Mouse (Mus musculus) megakaryocyte-erythroid progenitor cell, adult 5-6 weeks (primary cell): ENCODE measurements around the gene Ank3. TPM values are rescaled to one million over a fixed set of nuclear protein-coding genes. Genes with fewer than 3 reads are reported as not detected.
A peak's percentile ranks its signal among the peaks of the same experiment; 100 is the strongest.
"Not testable (repeated sequence)": the region's sequence is repeated elsewhere in the genome, so short reads cannot be mapped to it uniquely, and the experiment has no call there.

Experiments
- ATAC-seq: replicated peaks from 2 replicates; pipeline ENCODE4 v1.8.0; 2016; ENCODE audit warnings: mild to moderate bottlenecking, inconsistent platforms; ENCODE audit not compliant: severe bottlenecking, poor library complexity, low FRiP score, low TSS enrichment
- total RNA-seq, 2 experiments: library from RNA; stranded (forward) in 1 of 2; stranded (reverse) in 1 of 2; fragments of 200-1000, 215-1000 nt in 1 of 2; fragments of >200 nt in 1 of 2; fragmentation: Nextera tagmentation in 1 of 2; gene quantifications; 2 replicates each; pipeline ENCODE4 v1.2.3; 2014 to 2017

Ank3 gene
- total RNA-seq, 2 experiments from 2014 or later: 0.09 TPM; not detected in 1

DNA sequence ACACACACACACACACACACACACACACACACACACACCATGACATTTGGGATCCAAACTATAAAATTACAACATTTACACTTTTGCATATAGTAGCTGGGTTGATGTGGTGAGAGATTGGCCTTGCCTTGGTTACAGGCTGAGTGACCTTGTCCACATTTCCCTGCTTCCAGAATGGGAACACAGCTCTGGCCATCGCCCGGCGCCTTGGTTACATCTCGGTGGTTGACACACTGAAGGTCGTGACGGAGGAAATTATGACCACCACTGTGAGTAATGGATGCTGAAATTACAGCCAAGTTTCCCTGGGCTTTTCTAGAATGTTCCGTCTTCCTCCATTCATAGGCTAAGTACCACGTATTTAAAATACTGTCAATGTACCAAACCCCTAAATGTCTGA is 500.2 kb downstream of the Ank3 start:
- no peak for ATAC-seq

DNA sequence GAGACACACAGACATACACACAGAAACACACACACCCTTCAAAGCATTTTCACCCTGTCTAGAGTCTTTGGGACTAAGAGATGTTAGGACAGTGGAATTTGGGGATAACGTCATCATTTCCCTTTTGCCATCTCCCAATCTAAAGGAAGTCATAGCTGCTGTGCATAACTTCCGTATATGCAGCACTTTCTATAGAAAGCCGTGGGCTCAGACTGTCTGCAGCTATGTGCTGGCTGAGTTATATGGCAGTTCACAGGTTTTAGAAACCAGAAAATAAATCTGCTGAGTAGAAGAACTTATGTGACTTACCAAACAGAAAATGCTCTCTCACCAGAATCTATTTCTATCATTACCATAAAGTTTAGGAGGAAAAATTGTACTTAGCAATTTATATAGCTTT is 501.2 kb downstream of the Ank3 start:
- no peak for ATAC-seq

DNA sequence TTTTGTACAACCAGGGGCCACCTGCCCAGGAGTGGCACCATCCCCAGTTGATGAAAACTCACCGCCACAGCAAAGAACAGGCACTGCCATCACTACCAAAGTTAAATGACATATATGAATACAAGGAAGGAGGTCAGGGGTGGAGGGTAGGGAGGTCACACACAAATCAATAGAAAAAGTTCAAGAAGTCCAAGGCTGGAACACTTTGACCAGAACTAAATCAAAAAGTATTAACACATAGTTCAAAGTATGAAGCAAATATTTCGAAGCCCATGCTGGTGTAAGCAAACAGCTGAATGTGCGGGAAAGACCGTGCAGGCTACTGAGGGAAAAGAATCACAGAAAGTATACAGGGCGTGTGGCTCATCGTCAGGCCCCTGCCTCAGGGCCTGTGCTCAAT is 503.5 kb downstream of the Ank3 start:
- ATAC-seq: no peak

DNA sequence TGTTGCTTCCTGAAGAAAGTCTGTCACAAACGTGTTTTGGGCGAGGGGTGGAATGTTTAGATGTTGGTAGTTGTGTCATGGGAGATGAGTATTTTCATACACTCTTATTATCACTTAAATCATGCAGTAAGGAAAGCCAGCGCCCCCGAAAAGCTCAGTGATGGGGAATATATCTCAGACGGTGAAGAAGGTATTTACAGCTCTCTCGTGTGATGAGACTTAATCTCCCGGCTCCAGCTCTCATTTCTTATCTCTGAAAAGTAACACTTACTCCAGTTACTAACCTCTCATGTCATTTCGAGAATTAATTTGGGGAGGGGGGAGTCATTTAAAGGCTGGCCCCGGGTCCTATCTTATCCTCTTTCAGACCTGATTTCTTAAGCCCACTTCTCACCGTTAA is 505.7 kb downstream of the Ank3 start:
- no peak for ATAC-seq

DNA sequence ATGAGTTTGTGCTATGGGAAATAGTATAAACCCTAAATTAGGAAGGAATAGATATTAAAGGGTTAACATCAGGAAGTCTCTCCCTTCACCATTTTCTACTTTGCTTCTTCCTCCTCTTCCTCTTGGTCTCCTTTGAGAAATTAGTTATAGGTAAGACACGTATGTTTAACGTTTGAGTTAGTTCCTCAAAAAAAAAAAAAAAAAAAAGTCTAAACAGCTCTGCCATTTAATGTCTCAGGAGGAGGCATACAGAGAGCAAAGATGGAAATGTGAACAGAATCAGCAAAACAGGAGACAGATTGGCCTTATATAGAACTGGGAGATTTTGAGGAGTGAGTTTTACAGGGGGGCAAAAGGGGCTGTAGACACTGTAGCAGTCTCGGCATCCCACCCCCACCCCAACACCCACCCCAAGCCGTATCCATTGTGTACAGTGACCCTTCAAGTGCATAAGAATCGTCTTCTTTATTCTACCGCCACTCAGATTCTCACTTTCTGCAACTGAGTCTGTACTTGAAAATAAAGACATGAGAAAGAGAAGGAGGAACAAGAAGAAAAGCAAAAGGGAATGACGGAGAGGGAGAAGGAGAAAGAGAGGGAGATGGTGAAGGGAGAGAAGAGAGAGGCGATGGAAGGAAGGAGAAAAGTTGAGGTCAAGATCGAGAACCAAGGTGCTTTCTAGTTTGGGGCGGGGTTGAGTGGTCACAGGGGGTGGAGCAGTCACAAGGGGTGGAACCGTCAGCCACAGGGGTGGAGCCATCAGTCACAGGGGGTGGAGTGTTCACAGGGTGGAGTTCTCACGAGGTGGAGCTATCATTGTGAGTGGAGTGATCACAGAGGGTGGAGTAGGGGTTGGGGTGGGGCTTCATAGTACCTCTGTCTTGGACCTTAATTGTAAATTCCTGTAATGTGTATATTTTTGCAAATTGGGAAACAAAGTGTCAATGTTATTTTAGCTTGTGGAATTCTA is 509.5 kb downstream of the Ank3 start:
- ATAC-seq: peak; percentile 94

DNA sequence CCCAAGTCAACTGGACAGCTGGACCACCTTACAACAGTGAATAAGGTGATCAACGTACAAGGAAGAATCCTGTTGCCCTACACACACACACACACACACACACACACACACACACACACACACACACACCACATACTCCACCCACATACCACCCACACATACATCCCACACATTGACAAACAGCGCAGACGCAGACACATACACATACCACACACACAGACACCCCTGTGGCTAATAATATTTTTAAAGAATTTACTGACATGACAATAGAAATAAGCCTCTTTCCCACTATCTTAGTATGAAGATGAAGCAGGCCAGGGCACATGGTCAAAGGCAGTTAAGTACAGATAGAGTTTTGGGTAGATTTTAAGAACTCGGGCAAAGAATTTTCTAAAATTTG is 511.3 kb downstream of the Ank3 start:
- ATAC-seq: no peak; the same call in 1 of the 2 replicates

DNA sequence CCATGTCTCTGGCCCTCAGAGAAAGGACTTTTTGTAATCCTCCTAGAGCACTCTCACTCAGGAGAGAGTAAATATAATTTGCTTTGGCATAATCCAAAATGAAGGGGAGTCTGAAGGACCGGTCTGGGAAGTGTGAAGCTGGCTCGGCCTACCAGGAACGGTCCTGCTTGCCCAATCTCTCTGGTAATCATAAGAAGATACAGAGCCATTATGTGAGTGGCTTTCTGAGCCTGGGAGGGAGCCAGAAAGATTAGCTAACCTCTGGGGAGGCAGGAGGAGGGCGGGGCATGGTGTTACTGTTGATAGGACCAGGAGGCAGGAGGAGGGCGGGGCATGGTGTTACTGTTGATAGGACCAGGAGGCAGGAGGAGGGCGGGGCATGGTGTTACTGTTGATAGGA is 511.7 kb downstream of the Ank3 start:
- ATAC-seq: peak; percentile 95

DNA sequence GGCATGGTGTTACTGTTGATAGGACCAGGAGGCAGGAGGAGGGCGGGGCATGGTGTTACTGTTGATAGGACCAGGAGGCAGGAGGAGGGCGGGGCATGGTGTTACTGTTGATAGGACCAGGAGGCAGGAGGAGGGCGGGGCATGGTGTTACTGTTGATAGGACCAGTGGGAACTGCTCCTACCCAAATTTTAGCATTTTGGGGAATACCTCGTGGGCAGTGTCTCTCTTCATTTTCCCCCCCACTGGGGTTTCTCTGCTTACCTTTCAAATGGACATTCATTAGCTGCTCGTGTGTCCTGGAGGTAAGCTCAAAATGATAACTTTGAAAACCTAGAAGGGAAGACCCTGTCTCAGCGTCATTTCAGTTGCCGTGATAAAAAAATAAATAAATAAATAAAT is 512.2 kb downstream of the Ank3 start:
- not testable (repeated sequence) for ATAC-seq

DNA sequence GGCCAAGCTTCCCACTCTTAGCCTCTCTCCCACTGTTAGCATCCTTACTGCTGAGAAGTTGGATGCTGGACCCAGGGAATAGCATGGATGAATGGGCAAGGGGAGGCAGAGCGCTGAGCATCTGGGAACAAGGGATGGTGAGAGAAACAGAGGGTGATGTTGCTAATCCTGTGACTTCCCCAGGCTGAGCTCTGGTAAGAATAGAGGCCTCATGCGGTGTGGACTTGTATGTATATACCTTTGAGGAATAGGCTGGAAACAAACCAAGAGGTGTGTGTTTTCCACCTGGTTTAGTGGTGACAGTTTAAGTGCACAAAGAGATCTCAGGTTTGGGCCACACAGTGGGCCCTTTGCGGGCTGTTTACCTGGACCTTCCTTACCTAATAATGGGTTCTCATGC is 517.0 kb downstream of the Ank3 start:
- ATAC-seq: no peak

DNA sequence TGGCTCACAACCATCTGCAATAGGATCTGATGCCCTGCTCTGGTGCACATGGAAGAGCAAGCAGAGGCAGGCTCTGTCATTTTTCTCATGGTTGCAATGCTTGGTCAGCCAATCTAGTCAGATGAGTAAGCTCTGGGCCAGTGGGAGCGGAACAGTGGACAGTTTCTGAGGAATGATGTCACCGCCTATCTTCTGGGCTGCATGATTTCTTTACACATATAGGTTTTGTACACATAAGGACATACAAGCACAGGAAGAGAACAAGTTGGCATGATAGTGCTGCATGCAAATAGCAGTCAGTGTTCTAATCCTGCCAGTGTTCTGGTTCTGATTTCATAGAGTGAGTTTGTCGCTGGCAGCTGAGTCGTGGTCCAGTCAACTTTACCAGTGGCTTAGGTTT is 517.6 kb downstream of the Ank3 start:
- ATAC-seq: no peak

DNA sequence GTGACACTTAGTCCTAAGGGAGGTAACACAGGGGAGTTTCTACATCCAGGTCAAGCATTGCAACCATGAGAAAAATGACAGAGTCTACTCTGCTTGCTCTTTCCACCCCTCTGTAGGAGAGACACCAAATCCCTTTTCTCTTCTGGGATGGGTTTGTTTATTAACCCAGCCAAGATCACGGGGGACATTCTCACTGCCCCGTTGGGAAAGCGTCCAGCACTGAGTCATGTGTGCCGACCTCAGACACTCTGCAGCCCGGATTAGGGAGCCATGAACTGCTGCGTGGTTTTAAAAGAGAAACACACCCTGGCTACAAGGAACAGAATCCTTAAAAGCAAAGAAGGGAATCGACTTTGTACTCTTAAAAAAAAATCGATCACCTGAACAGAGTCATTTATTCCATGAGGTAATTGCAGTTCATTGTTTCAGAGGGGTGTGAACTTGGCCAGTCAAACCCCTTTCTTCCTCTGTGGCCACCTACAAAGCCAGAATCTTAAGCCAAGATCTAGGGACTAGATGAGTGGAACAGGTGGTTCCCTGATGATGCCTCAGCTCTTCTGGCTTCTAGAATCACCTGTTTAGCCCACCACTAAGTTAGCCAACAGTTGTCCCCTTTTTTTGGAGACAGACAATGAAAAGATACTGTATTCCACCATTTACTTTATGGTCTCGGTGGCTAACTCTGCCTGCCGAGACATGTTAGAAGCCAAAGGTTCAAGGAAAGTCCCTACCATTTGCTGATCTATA is 518.3 kb downstream of the Ank3 start:
- no peak for ATAC-seq

DNA sequence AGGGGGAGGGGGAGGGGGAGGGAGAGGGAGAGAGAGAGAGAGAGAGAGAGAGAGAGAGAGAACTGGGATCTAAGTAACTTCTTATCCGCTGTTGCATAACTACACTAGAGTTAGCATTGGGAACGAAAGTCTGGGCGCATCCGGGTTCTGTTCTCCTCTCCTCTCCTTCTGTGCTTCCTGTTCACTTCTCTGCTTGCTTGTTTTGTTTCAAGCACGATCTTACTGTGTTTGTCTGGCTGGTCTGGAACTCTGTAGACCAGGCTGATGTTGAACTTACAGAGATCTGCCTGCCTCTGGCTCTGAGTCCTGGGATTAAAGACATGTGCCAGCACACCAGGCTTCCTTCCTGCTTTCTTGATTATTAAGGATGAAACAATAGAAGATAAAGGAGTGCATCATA is 519.1 kb downstream of the Ank3 start:
- no peak for ATAC-seq

DNA sequence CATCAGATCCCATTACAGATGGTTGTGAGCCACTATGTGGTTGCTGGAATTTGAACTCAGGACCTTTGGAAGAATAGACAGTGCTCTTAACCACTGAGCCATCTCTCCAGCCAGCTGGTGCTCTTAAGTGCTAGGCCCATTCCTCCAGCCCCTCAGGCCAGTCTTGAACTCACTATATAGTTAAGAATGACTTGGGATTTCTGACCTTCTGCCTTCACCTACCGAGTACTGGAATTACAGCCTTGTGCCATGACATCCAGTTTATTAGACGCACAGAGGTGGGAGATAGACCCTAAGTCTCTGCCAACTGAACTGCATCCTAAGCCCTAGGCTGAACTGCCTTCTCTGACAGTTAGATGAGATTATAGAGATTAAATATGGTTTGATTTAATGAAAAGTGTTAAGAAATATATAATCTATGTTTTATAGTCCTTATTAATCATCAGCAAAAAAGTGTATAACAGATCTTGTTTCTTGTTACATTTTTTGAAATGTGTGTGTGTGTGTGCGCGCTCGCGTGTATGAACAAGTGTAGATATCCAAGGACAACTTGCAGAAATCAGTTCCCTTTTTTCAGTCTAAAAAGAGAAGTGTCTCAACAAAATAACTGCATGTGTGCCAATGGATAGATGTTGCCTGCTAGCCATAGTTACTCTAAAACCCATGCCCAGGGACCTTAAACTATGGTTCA is 520.0 kb downstream of the Ank3 start:
- ATAC-seq: no peak

DNA sequence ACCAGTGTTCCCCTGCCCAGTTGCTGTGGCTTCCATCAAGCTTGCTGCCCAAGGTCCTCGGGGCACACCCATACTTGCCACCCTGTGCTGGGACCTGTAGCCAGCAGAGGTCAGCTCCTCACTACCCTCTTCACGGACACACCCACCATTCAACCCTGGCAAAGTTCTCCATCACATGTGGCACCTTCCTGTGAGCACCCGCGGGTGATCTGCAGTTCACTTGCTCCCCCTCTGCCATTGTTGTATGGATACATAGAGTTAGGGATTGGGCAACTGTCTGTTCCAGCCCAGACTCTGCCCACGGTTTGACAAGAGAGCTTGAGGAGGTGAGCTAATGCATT is 520.5 kb downstream of the Ank3 start:
- no peak for ATAC-seq

DNA sequence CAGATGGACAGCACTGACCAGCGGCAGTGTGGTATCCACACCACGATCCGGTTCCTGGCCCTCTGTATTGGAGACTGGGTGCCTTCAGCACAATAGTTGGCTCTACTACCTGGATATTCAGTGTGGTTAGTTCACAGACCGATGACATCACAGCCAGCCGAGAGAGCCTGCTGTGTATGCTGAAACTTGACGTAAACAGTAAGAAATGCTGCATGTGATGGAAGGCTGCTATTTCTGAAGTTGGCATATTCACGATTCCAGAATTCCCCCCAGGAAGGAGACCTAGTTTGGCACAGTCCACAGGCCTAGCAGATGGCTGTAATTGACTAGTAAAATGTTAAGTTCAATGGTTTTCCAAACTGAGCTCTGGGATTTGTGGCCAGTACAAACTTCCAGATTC is 521.2 kb downstream of the Ank3 start:
- ATAC-seq: no peak

DNA sequence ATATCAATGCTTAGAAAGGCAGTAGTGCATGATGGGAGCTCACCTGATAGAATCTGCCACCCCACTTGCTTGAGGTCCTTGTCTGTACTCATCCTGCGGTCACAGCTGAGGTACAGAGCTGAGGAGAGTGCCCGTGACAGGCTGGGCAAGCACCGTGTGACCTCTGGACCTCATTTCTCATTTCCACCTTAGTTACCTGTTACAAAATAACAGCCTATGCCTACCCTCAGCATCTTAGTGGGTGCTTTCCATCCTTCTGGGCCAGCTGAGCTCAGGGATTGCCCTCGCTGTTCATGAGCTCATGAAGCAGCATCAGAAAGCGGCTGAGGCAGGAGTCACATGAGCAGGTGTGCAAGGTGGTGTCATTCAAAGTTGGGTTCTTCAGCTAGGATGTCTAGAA is 523.5 kb downstream of the Ank3 start:
- no peak for ATAC-seq

DNA sequence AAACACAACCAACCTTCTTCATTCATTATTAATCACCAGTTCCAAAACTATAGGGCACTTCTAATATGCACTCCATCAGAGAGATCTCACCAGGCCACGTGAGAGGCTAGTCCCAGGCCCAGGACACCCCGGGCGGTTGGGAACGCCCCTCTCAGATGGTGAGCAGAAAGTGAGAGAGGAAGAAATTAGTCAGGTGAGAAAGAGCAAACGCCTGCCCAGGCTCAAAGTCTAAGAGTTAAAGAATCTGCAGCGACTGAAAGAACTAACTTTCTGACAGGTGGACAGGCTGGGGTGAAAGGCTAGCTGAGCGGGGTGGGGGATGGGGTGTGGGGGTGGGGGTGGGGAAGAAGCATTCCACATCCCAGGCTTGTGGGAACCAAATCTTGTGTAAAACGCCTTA is 525.2 kb downstream of the Ank3 start:
- ATAC-seq: no peak

DNA sequence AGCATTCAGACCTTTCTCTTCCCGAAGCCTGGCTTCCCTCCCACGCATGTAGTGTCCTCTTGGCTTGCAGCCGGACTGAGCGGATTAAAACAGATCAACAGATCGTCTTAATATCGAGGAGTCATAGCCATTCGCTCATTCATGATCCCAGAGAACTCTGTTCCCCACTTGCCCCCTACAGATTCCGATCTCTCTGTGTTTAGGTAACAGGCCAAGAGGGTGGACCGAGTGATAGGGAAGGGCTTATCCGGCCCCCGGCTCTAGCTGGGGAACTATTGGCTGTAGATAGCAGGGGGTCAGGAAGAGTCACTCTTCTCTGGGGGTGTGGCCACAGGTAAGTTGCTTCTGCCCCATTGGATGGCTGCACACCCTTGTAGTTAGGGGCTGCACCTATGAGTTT is 525.7 kb downstream of the Ank3 start:
- peak; percentile 64 for ATAC-seq

DNA sequence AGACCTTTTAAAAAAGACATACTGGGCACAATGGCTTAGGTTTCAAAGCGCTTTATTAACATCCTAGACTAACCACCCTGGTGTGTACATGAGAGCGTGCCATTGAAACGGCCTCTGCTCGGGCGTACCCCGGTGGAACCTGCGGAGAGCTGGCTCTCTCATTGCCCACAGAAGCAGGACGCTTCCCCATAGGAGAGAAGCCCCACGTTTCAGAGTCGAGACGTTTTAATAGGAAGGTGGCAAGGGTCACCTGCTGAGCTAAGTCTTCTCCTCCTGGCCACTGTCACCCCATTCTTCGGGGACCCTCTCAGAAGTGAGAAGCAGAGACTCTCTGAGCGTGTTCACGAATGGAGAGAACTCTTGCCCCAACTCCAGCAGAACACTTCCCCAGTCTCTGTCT is 526.3 kb downstream of the Ank3 start:
- ATAC-seq: no peak; the same call in 1 of the 2 replicates
